Mouse (Mus musculus) embryonic facial prominence, embryonic 11.5 days (tissue): Measurements from ENCODE around the gene Pdzk1ip1. TPM values are rescaled to one million over a fixed set of nuclear protein-coding genes. Genes with fewer than 3 reads are reported as not detected.

ENCODE experiments used
- ATAC-seq: fragments of 200-750 bp; cut with Nextera tagmentation; replicated peaks from 2 replicates; pipeline ENCODE4 v1.8.0; 2017; ENCODE audit warnings: low read depth; ENCODE audit not compliant: insufficient number of reproducible peaks, low FRiP score, low TSS enrichment
- DNase-seq: peaks from one replicate; pipeline ENCODE4 v3.0.0-alpha.2; 2015; ENCODE audit warnings: low spot score
- H3K27ac ChIP-seq: fragments of 300-500 bp; sonication (generic); replicated peaks from 2 replicates; pipeline ENCODE4 v1.5.1; 2014; ENCODE audit warnings: mild to moderate bottlenecking, low read depth, low read length, control low read depth
- H3K27me3 ChIP-seq: fragments of 300-500 bp; sonication (generic); 2 replicates; pipeline ENCODE4 v1.6.1; 2014; ENCODE audit warnings: mild to moderate bottlenecking, low read length, moderate library complexity, mixed read lengths; ENCODE audit not compliant: control insufficient read depth, insufficient read depth
- H3K36me3 ChIP-seq: fragments of 300-500 bp; sonication (generic); replicated peaks from 2 replicates; pipeline ENCODE4 v1.6.1; 2014; ENCODE audit warnings: low read depth, mild to moderate bottlenecking, low read length, moderate library complexity, mixed read lengths; ENCODE audit not compliant: control insufficient read depth, insufficient read depth
- H3K4me1 ChIP-seq: fragments of 300-500 bp; sonication (generic); 2 replicates; pipeline ENCODE4 v1.6.1; 2014; ENCODE audit warnings: low read length, mixed read lengths; ENCODE audit not compliant: control insufficient read depth, insufficient read depth
- H3K4me2 ChIP-seq: fragments of 300-500 bp; sonication (generic); 2 replicates; pipeline ENCODE4 v1.6.1; 2014; ENCODE audit warnings: low read depth, mild to moderate bottlenecking, control low read depth, low read length, moderate library complexity
- H3K4me3 ChIP-seq: fragments of 300-500 bp; sonication (generic); 2 replicates; pipeline ENCODE4 v1.5.1; 2014; ENCODE audit warnings: low read depth, low read length, control low read depth
- H3K9ac ChIP-seq: fragments of 300-500 bp; sonication (generic); replicated peaks from 2 replicates; pipeline ENCODE4 v1.6.1; 2014; ENCODE audit warnings: mild to moderate bottlenecking, control low read depth, low read length
- H3K9me3 ChIP-seq: fragments of 300-500 bp; sonication (generic); replicated peaks from 2 replicates; pipeline ENCODE4 v1.6.1; 2016; ENCODE audit warnings: mild to moderate bottlenecking, low read length, inconsistent platforms, mixed read lengths; ENCODE audit not compliant: control insufficient read depth
- WGBS: fragments of 180-500 bp; shearing (Covaris S2); extraction: QIAGEN DNeasy Blood & Tissue Kit; methylation state at CpG from one replicate; pipeline ENCODE4 v1.1.7; 2014; 5-methylcytosine and 5-hydroxymethylcytosine counted together
- polyA plus RNA-seq: library from polyadenylated mRNA; unstranded; fragments of >200 nt; fragmentation: Nextera tagmentation; extraction: Ambion mirVana; gene quantifications from 2 replicates; pipeline ENCODE4 v1.2.1, GENCODE M21; 2014

Pdzk1ip1 gene
- polyA plus RNA-seq, 1 experiment from 2014 or later: 11.3 TPM

DNA sequence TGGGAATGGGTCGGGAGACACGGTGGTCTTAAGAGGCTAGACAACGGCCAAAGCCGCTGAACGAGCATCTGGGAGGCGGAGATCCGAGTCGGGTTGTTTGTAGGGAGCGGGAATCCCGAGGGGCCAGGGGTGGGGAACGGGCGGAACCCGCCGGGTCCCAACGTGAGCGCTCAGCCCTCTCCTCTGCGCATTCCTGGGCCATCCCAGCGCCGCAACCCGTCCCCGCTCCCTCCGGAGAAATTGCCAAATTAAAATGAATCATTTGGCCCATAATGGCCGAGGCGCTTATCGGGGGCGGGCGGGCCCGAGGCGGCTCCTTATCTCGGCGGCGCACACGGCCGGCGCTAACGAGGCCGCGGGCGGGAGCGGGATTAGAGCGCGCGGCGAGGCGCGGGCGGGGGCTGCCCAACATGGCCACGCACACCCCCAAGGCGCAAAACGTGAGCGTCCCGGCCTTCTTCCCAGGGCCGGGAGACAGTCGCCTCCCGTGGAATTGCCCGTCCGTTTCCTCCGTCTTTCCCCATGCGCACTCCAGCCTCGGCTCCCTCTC lies 32.1 kb upstream of the Pdzk1ip1 start, which contains the start of gene Tal1:
Gene Tal1, plus strand, starts transcription at position 56 of the 550 bp plus-strand sequence.
- 0 out of 2 replicates have a peak within 1 kb of the TSS, but pooled peaks have one; percentile 9 for H3K27ac ChIP-seq
- peak within 1 kb of the TSS; percentile 50 for H3K4me2 ChIP-seq
- DNase-seq (peak; percentile 41), ATAC-seq (0 out of 2 replicates have a peak, but pooled peaks have one; percentile 10)
- no peaks in the 10 kb centered on the region for H3K36me3 ChIP-seq
- H3K27me3 ChIP-seq: peaks cover 76% of the 10 kb centered on the region
- H3K4me3 ChIP-seq: peak within 1 kb of the TSS; percentile 29
- no peaks in the 10 kb centered on the region for H3K9me3 ChIP-seq
- WGBS: under 1% methylated on average over 53 of the region's 60 CpGs
- H3K4me1 ChIP-seq: peaks cover 4% of the 10 kb centered on the region
- peak within 1 kb of the TSS; percentile 50 for H3K9ac ChIP-seq

GRCm38 (mm10) chr4:115056921-115057673 lies 31.4 kb upstream of the Pdzk1ip1 start:
- under 1% methylated on average over 47 of the region's 48 CpGs for WGBS
- peak; percentile 46 for DNase-seq
- peaks cover 76% of the 10 kb centered on the region for H3K27me3 ChIP-seq
- ATAC-seq: peak; percentile 68
- H3K9ac ChIP-seq: peak overlapping the region; percentile 50
- H3K4me1 ChIP-seq: peaks cover 4% of the 10 kb centered on the region
- no peaks in the 10 kb centered on the region for H3K36me3 ChIP-seq
- 0 out of 2 replicates have a peak overlapping the region, but pooled peaks have one; percentile 9 for H3K27ac ChIP-seq
- H3K4me2 ChIP-seq: peak overlapping the region; percentile 50
- peak overlapping the region; percentile 29 for H3K4me3 ChIP-seq
- no peaks in the 10 kb centered on the region for H3K9me3 ChIP-seq

DNA sequence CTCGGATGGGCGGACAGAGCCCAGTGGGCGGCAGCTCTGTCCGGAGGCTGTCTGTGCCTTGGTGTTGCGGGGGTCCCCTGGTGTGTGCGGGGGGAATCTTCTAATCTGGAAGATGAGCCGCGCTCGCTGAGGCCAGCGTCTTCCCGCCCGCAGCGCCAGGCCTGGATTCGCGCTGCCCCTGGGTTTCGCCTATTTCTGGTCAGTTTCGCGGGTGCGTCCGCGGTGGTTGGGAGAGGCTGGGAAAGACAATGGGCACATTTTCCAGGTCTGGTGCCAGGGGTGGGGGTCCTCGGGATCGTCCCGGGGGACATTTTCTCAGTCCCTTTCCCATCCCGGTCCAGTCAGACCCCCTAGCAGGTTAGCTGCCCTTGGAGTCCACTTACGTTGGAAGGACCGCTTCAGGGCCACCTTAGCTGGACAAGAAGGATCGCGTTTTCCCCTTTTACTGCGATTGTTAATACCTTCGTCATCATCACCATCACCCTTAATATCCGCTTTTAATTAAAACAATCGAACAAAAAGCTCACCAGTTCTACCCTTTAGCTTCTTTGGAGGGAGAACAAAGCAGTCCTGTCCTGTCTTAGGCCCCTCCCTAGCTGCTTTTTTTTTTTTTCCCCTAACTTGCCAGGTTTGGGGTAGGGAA lies 30.7 kb upstream of the Pdzk1ip1 start:
- peaks cover 4% of the 10 kb centered on the region for H3K4me1 ChIP-seq
- no peak for ATAC-seq
- WGBS: 1% methylated on average over 33 of the region's 33 CpGs
- H3K4me3 ChIP-seq: peak overlapping the region; percentile 29
- H3K4me2 ChIP-seq: no peak overlapping the region
- DNase-seq: no peak
- H3K9me3 ChIP-seq: no peaks in the 10 kb centered on the region
- peaks cover 78% of the 10 kb centered on the region for H3K27me3 ChIP-seq
- no peaks in the 10 kb centered on the region for H3K36me3 ChIP-seq
- H3K9ac ChIP-seq: peak overlapping the region; percentile 40; the same call in 1 of the 2 replicates
- H3K27ac ChIP-seq: no peak overlapping the region

DNA sequence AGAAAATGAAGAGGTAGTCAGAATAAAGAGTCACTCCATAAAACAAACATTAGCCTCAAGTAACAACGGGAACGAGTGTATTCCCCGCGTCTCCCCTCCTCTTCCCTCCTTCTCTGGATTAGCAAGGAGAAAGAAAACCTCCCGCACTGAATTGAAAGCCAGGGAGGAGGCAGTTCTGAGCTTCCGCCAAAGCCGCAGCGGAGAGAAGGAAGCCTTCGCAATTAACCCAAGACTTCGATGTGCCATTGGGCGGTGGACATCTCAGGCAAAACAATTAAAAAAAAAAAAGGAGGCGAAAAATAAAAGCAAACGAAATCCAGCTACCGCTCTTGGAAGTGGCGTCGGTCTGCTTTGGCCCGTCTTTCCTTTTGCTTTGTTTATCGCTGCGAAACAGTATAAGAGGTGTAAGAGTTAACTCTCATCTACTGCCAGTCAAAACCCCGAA lies 30.2 kb upstream of the Pdzk1ip1 start:
- Histone ChIP-seq H3K4me2 (no peak overlapping the region), H3K9ac (no peak overlapping the region; the same call in 1 of the 2 replicates), H3K9me3 (no peaks in the 10 kb centered on the region), H3K27me3 (peaks cover 82% of the 10 kb centered on the region), H3K36me3 (no peaks in the 10 kb centered on the region), H3K27ac (no peak overlapping the region), H3K4me1 (peaks cover 7% of the 10 kb centered on the region), H3K4me3 (no peak overlapping the region)
- ATAC-seq: no peak
- peak; percentile 46 for DNase-seq
- WGBS: under 1% methylated on average over 20 of the region's 20 CpGs

DNA sequence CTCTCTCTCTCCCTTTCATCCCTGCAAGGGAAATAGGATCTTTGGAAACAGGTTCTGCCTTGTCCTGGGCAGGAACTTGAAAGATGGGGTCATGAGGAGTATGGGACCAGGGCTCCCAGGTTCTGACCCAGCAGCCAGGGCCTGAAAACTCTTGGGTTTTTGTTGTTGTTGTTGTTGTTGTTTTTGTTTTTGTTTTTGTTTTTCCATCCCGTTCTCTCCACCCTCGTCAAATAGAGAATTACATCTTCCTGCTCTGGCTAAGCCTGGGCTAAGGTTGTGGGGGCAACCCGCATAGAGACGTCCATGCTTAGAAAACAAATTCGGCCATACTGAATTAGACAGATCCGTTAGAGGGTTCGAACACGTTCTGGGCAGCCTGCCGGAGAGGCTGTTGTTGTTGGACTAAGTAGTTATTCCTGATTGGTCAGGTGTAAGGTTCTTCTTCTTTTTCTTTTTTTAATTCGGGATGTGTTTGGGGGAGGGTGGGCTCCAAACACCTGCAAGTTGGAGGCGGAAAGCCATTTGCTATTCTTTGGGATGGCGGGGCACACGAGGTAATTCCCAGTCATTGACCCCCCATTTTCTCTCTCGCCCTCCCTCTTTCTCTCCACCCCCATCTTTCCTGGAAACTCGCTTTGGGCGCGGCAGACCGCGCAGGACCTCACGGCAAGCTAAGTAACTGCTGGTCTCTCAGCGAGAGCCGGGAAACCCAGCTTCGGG lies 29.5 kb upstream of the Pdzk1ip1 start:
- WGBS: under 1% methylated on average over 23 of the region's 23 CpGs
- Histone ChIP-seq H3K9ac (no peak overlapping the region), H3K4me1 (peaks cover 7% of the 10 kb centered on the region), H3K36me3 (no peaks in the 10 kb centered on the region), H3K4me3 (peak overlapping the region; percentile 16), H3K4me2 (no peak overlapping the region), H3K9me3 (no peaks in the 10 kb centered on the region), H3K27me3 (peaks cover 85% of the 10 kb centered on the region), H3K27ac (no peak overlapping the region)
- peak; percentile 41 for DNase-seq
- ATAC-seq: no peak

- peaks cover 7% of the 10 kb centered on the region for H3K4me1 ChIP-seq
- 6% methylated on average over 12 of the region's 12 CpGs for WGBS
- 0 out of 2 replicates have a peak overlapping the region, but pooled peaks have one; percentile 2 for H3K4me3 ChIP-seq
- no peak overlapping the region for H3K4me2 ChIP-seq
- peaks cover 86% of the 10 kb centered on the region for H3K27me3 ChIP-seq
- no peaks in the 10 kb centered on the region for H3K36me3 ChIP-seq
- ATAC-seq: no peak
- no peak overlapping the region for H3K27ac ChIP-seq
- no peaks in the 10 kb centered on the region for H3K9me3 ChIP-seq
- DNase-seq: no peak
- no peak overlapping the region for H3K9ac ChIP-seq
Measured at GRCm38 (mm10) chr4:115059871-115060270, 28.6 kb upstream of the Pdzk1ip1 start.

GRCm38 (mm10) chr4:115060753-115061152 lies 27.8 kb upstream of the Pdzk1ip1 start:
- Histone ChIP-seq H3K9me3 (no peaks in the 10 kb centered on the region), H3K27me3 (peaks cover 87% of the 10 kb centered on the region), H3K4me3 (0 out of 2 replicates have a peak overlapping the region, but pooled peaks have one; percentile 6), H3K36me3 (no peaks in the 10 kb centered on the region), H3K4me1 (peaks cover 7% of the 10 kb centered on the region), H3K27ac (no peak overlapping the region), H3K9ac (no peak overlapping the region), H3K4me2 (no peak overlapping the region)
- WGBS: 13% methylated on average over 3 of the region's 3 CpGs
- ATAC-seq (no peak), DNase-seq (no peak)
